Comparison of ENCODE assay signal across 10 mouse cellular contexts in genomic region chr16:32087629-32088443, GRCm38 (mm10). TPM values are rescaled to one million over a fixed set of nuclear protein-coding genes. Genes with fewer than 3 reads are reported as not detected.
A peak's percentile ranks its signal among the peaks of the same experiment; 100 is the strongest.
DNase-seq lines count a peak whose midpoint lies in the region; ATAC-seq and TF ChIP-seq lines count a peak whose summit lies in the region.
"Had no signal": no experiment of that assay in that cellular context is flagged by ENCODE, and none has a peak within 500 bp of the region (broad histone marks: within the 10 kb centered on the region; RNA-seq: fewer than 3 reads in every experiment).

No protein-coding gene starts in this region.

- H3K4me1 ChIP-seq in kidney, postnatal 0 days (replicated peaks; ENCODE audit: insufficient read depth, low read length): no peaks in the 10 kb centered on the region
- H3K4me1 ChIP-seq in stomach, embryonic 16.5 days (ENCODE audit: control insufficient read depth, insufficient read depth, low read length): no peaks in the 10 kb centered on the region
- H3K4me1 ChIP-seq: embryonic facial prominence, embryonic 12.5 days; limb, embryonic 12.5 days had no signal

- no peaks in the 10 kb centered on the region for H3K9me3 ChIP-seq in kidney, postnatal 0 days (replicated peaks; ENCODE audit: low read length)
- H3K9me3 ChIP-seq in stomach, embryonic 16.5 days (replicated peaks; ENCODE audit: control insufficient read depth, low read length): no peaks in the 10 kb centered on the region
- H3K9me3 ChIP-seq: embryonic facial prominence, embryonic 12.5 days; limb, embryonic 12.5 days had no signal

- intact Hi-C loops in heart, postnatal 25 days (cut with DNase I): no loop called here
- intact Hi-C loops in left cerebral cortex, postnatal 36 days (cut with DNase I): no loop called here
- intact Hi-C loops in gastrocnemius, postnatal 14 days (cut with DNase I; ENCODE audit: low total_unique reads): no loop called here

- ATAC-seq in granulocyte monocyte progenitor cell, adult 5-6 weeks (replicated peaks; ENCODE audit: poor library complexity, severe bottlenecking): peak; percentile 75
- ATAC-seq in kidney, postnatal 0 days (replicated peaks; ENCODE audit: low FRiP score, low read depth): no peak; the same call in 1 of the 2 replicates
- ATAC-seq in stomach, embryonic 16.5 days (ENCODE audit: insufficient read depth, low FRiP score): no peak

- peak; percentile 58 for DNase-seq in heart, adult 8-10 months (ENCODE audit: low spot score)
- DNase-seq in heart, postnatal 25 days (ENCODE audit: low spot score): no peak
- DNase-seq in kidney, postnatal 0 days (ENCODE audit: low spot score): no peak
- no peak for DNase-seq in left cerebral cortex, postnatal 36 days (ENCODE audit: low spot score in 2 of 2)
- DNase-seq in cerebellum, postnatal 36 days: no peak
- DNase-seq in gastrocnemius, postnatal 14 days: no peak

- peak overlapping the region; percentile 82 for H3K27ac ChIP-seq in kidney, postnatal 0 days
- H3K27ac ChIP-seq in stomach, embryonic 16.5 days (ENCODE audit: low read length): peak overlapping the region; percentile 52
- H3K27ac ChIP-seq: embryonic facial prominence, embryonic 12.5 days; limb, embryonic 12.5 days had no signal

- H3K9ac ChIP-seq in kidney, postnatal 0 days (ENCODE audit: low read depth, low read length): no peak overlapping the region
- H3K9ac ChIP-seq in stomach, embryonic 16.5 days (ENCODE audit: low read length): peak overlapping the region; percentile 16; the same call in 1 of the 2 replicates
- H3K9ac ChIP-seq: embryonic facial prominence, embryonic 12.5 days; limb, embryonic 12.5 days had no signal

- no peaks in the 10 kb centered on the region for H3K27me3 ChIP-seq in kidney, postnatal 0 days (ENCODE audit: insufficient read depth, low read length)
- no peaks in the 10 kb centered on the region for H3K27me3 ChIP-seq in stomach, embryonic 16.5 days (ENCODE audit: control insufficient read depth, insufficient read depth, low read length)
- H3K27me3 ChIP-seq: embryonic facial prominence, embryonic 12.5 days; limb, embryonic 12.5 days had no signal

- peak overlapping the region; percentile 32; the same call in 1 of the 2 replicates for H3K4me2 ChIP-seq in kidney, postnatal 0 days (ENCODE audit: low read length)
- no peak overlapping the region for H3K4me2 ChIP-seq in stomach, embryonic 16.5 days (ENCODE audit: low read depth, low read length)
- H3K4me2 ChIP-seq: embryonic facial prominence, embryonic 12.5 days; limb, embryonic 12.5 days had no signal

- H3K4me3 ChIP-seq in kidney, postnatal 0 days (replicated peaks; ENCODE audit: low read depth, low read length): no peak overlapping the region
- H3K4me3 ChIP-seq in stomach, embryonic 16.5 days (replicated peaks; ENCODE audit: low read length): no peak overlapping the region
- H3K4me3 ChIP-seq: embryonic facial prominence, embryonic 12.5 days; limb, embryonic 12.5 days had no signal

- peaks cover 34% of the 10 kb centered on the region for H3K36me3 ChIP-seq in kidney, postnatal 0 days (ENCODE audit: insufficient read depth, low read length)
- peaks cover 3% of the 10 kb centered on the region for H3K36me3 ChIP-seq in stomach, embryonic 16.5 days (ENCODE audit: control insufficient read depth, insufficient read depth, low read length)

- TF ChIP-seq CTCF in kidney, postnatal 0 days (IDR thresholded peaks at IDR 0.05; ENCODE audit: low read depth): no peak

- 56% methylated on average over 17 of the region's 17 CpGs for WGBS in kidney, postnatal 0 days
- WGBS in stomach, embryonic 16.5 days: 60% methylated on average over 17 of the region's 17 CpGs

RNA-seq across cellular contexts. Expression of gene Pak2, which starts 8.7 kb away (rescaled TPM):
- total RNA-seq in heart, adult 8-10 months (2022): 10 to 100 TPM; 22.8 to 27.3 (median 25.2) TPM
- 10 to 100 TPM; 24.7 to 27.7 TPM for total RNA-seq in heart, postnatal 25 days (2021)
- 65.0 and 67.3 TPM in 2 replicates for total RNA-seq in granulocyte monocyte progenitor cell, adult 5-6 weeks (2014; fragmentation: Nextera tagmentation)
- 54.2 and 54.9 TPM in 2 replicates for total RNA-seq in granulocyte monocyte progenitor cell, adult 5-6 weeks (2017)
- polyA plus RNA-seq in kidney, postnatal 0 days (2015; fragmentation: Nextera tagmentation; extraction: Ambion mirVana): 31.2 and 33.6 TPM in 2 replicates
- 38.0 and 38.7 TPM in 2 replicates for polyA plus RNA-seq in stomach, embryonic 16.5 days (2015; fragmentation: Nextera tagmentation; extraction: Ambion mirVana)
- total RNA-seq in left cerebral cortex, postnatal 36 days (2021): 10 to 100 TPM; 24.1 to 25.3 TPM
- 10 to 100 TPM; 18.9 to 19.7 TPM for total RNA-seq in gastrocnemius, postnatal 14 days (2021)

RNA-seq across cellular contexts. Expression of gene Pigx, which starts 11.7 kb away (rescaled TPM):
- 10 to 100 TPM; 17.3 to 20.2 (median 20.0) TPM for total RNA-seq in heart, adult 8-10 months (2022)
- total RNA-seq in heart, postnatal 25 days (2021): 10 to 100 TPM; 19.2 to 21.9 TPM
- total RNA-seq in granulocyte monocyte progenitor cell, adult 5-6 weeks (2014; fragmentation: Nextera tagmentation): 84.7 and 88.8 TPM in 2 replicates
- 46.6 and 75.6 TPM in 2 replicates for total RNA-seq in granulocyte monocyte progenitor cell, adult 5-6 weeks (2017)
- 129 and 140 TPM in 2 replicates for polyA plus RNA-seq in kidney, postnatal 0 days (2015; fragmentation: Nextera tagmentation; extraction: Ambion mirVana)
- polyA plus RNA-seq in stomach, embryonic 16.5 days (2015; fragmentation: Nextera tagmentation; extraction: Ambion mirVana): 74.6 and 80.1 TPM in 2 replicates
- 10 to 100 TPM; 25.8 to 27.8 TPM for total RNA-seq in left cerebral cortex, postnatal 36 days (2021)
- total RNA-seq in gastrocnemius, postnatal 14 days (2021): 10 to 100 TPM; 12.3 to 12.9 TPM

RNA-seq across cellular contexts. Expression of gene Cep19, which starts 11.8 kb away (rescaled TPM):
- 10 to 100 TPM in 3 of 4 experiments, 1 to 10 TPM in 1; 9.1 to 12.9 (median 12.4) TPM for total RNA-seq in heart, adult 8-10 months (2022)
- 10 to 100 TPM in 1 of 2 experiments, 1 to 10 TPM in 1; 8.9 to 10.9 TPM for total RNA-seq in heart, postnatal 25 days (2021)
- total RNA-seq in granulocyte monocyte progenitor cell, adult 5-6 weeks (2014; fragmentation: Nextera tagmentation): 9.9 and 18.8 TPM in 2 replicates
- 27.0 and 36.8 TPM in 2 replicates for total RNA-seq in granulocyte monocyte progenitor cell, adult 5-6 weeks (2017)
- 45.2 and 45.6 TPM in 2 replicates for polyA plus RNA-seq in kidney, postnatal 0 days (2015; fragmentation: Nextera tagmentation; extraction: Ambion mirVana)
- polyA plus RNA-seq in stomach, embryonic 16.5 days (2015; fragmentation: Nextera tagmentation; extraction: Ambion mirVana): 27.0 and 28.7 TPM in 2 replicates
- 10 to 100 TPM; 71.0 to 72.1 TPM for total RNA-seq in left cerebral cortex, postnatal 36 days (2021)
- 1 to 10 TPM; 6.1 to 7.6 TPM for total RNA-seq in gastrocnemius, postnatal 14 days (2021)
